Mouse (Mus musculus): ENCODE measurements around the gene Fbxo9. TPM values are rescaled to one million over a fixed set of nuclear protein-coding genes. Genes with fewer than 3 reads are reported as not detected.

The Fbxo9 gene
- polyA plus RNA-seq, 1 experiment from 2014 or later, result 56.9 TPM

DNA sequence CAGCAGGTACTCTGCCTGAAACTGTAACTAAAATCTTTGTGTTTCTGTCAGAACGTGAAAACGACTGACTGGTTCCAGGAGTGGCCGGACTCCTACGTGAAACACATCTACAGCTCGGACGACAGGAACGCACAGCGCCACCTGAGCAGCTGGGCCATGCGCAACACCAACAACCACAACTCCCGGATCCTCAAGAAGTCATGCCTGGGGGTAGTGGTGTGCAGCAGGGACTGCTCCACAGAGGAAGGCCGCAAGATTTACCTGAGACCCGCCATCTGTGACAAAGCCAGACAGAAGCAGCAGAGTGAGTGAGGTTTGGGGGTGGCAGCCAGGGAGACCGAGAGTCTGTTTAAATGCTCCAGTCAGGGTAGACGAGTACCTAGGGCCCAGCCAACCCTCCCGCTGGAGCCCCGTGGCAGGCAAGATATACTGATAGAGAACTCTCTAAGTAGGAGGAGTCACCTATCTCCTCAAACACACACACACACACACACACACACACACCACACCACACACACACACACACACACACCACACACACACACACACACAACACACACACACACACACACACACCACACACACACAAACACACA, 49.2 kb downstream of the Fbxo9 start:
- Histone ChIP-seq H3K9ac (replicated peaks; ENCODE audit: low read depth, low read length) (no peak overlapping the region), H3K27me3 (replicated peaks; ENCODE audit: control insufficient read depth, insufficient read depth, low read length) (no peaks in the 10 kb centered on the region), H3K4me2 (ENCODE audit: low read length) (no peak overlapping the region), H3K4me1 (replicated peaks; ENCODE audit: control insufficient read depth, insufficient read depth, low read length) (no peaks in the 10 kb centered on the region), H3K27ac (ENCODE audit: low read length) (no peak overlapping the region), H3K36me3 (ENCODE audit: control insufficient read depth, insufficient read depth) (no peaks in the 10 kb centered on the region), H3K4me3 (replicated peaks; ENCODE audit: low read length) (no peak overlapping the region), H3K9me3 (ENCODE audit: control insufficient read depth, low read length) (no peaks in the 10 kb centered on the region)
- WGBS, result 87% methylated on average over 16 of the region's 16 CpGs
- no peak for ATAC-seq

DNA sequence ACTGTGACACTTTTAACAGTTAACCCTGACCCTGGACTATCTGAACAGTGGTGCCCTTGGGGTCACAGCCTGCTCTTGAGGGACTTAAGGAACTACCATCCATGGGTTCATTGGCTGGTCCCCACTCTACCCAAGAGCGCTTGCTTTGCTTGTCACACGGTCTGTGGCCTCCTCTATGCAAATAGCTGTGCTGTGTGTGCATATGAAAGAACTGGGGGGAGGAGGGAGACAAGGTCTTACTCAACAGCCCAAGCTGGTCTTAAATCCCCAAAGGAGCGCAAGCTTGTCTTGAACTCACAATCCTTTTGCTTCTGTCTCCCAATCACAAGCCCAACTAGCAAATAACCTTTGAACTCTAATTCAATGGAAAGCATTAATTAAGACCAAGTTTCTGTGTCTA, 54.6 kb downstream of the Fbxo9 start:
- no peaks in the 10 kb centered on the region for H3K4me1 ChIP-seq (replicated peaks; ENCODE audit: control insufficient read depth, insufficient read depth, low read length)
- no peak overlapping the region for H3K9ac ChIP-seq (replicated peaks; ENCODE audit: low read depth, low read length)
- H3K36me3 ChIP-seq (ENCODE audit: control insufficient read depth, insufficient read depth), result no peaks in the 10 kb centered on the region
- WGBS, result 71% methylated on average over 3 of the region's 3 CpGs
- no peak overlapping the region for H3K4me3 ChIP-seq (replicated peaks; ENCODE audit: low read length)
- H3K27me3 ChIP-seq (replicated peaks; ENCODE audit: control insufficient read depth, insufficient read depth, low read length), result no peaks in the 10 kb centered on the region
- H3K27ac ChIP-seq (ENCODE audit: low read length), result no peak overlapping the region
- H3K4me2 ChIP-seq (ENCODE audit: low read length), result no peak overlapping the region
- ATAC-seq, result no peak
- H3K9me3 ChIP-seq (ENCODE audit: control insufficient read depth, low read length), result no peaks in the 10 kb centered on the region

DNA sequence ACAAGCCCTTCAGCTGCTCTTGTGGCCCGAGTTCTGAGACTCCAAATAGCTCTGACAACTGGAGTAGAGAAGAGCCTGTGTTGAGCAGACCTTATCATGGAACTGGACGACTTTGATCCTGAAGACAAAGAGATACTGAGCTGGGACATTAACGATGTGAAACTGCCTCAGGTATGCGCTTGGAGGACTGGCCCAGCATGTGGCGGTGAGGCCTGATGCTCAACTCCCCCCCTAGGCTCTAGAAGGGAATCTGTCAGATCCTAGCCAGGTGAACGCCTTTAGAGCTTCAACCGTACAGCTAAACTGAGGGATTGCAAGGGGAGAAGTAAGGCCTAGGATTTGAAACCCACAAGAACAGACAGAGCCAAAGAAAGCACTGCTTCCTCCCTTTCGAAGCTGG, 55.0 kb downstream of the Fbxo9 start:
- Histone ChIP-seq H3K4me3 (replicated peaks; ENCODE audit: low read length) (no peak overlapping the region), H3K9ac (replicated peaks; ENCODE audit: low read depth, low read length) (no peak overlapping the region), H3K4me1 (replicated peaks; ENCODE audit: control insufficient read depth, insufficient read depth, low read length) (no peaks in the 10 kb centered on the region), H3K9me3 (ENCODE audit: control insufficient read depth, low read length) (no peaks in the 10 kb centered on the region), H3K27me3 (replicated peaks; ENCODE audit: control insufficient read depth, insufficient read depth, low read length) (no peaks in the 10 kb centered on the region), H3K4me2 (ENCODE audit: low read length) (no peak overlapping the region), H3K36me3 (ENCODE audit: control insufficient read depth, insufficient read depth) (no peaks in the 10 kb centered on the region), H3K27ac (ENCODE audit: low read length) (no peak overlapping the region)
- no peak for ATAC-seq
- 72% methylated on average over 8 of the region's 8 CpGs for WGBS

DNA sequence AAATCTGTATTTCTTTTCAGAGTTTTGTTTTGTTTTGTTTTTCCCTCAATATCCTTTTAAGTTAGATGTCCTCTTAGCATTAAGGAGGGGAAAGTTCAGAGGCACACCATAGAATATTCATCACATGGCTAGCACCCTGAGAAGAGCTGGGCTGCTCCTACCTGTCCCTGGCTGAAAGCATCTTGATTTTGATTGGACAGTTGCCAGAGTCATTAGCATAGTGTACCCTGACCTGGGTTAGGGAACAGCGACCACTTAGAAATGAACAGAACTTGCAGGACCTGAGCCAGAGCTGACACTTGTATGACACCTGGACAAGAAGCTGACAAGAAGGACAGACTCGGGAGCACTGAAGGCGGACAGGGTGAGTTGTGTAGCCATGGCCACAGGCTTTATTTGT, 57.2 kb downstream of the Fbxo9 start, which contains the start of gene Gcm1:
TSS of gene Gcm1 (plus strand) at position 248 of the 400 bp plus-strand sequence.
- ATAC-seq, result no peak
- 54% methylated on average over 3 of the region's 3 CpGs for WGBS
- Histone ChIP-seq H3K27ac (ENCODE audit: low read length) (no peak within 1 kb of the TSS), H3K36me3 (ENCODE audit: control insufficient read depth, insufficient read depth) (no peaks in the 10 kb centered on the region), H3K4me1 (replicated peaks; ENCODE audit: control insufficient read depth, insufficient read depth, low read length) (no peaks in the 10 kb centered on the region), H3K9me3 (ENCODE audit: control insufficient read depth, low read length) (no peaks in the 10 kb centered on the region), H3K4me3 (replicated peaks; ENCODE audit: low read length) (no peak within 1 kb of the TSS), H3K9ac (replicated peaks; ENCODE audit: low read depth, low read length) (no peak within 1 kb of the TSS), H3K4me2 (ENCODE audit: low read length) (no peak within 1 kb of the TSS), H3K27me3 (replicated peaks; ENCODE audit: control insufficient read depth, insufficient read depth, low read length) (no peaks in the 10 kb centered on the region)

DNA sequence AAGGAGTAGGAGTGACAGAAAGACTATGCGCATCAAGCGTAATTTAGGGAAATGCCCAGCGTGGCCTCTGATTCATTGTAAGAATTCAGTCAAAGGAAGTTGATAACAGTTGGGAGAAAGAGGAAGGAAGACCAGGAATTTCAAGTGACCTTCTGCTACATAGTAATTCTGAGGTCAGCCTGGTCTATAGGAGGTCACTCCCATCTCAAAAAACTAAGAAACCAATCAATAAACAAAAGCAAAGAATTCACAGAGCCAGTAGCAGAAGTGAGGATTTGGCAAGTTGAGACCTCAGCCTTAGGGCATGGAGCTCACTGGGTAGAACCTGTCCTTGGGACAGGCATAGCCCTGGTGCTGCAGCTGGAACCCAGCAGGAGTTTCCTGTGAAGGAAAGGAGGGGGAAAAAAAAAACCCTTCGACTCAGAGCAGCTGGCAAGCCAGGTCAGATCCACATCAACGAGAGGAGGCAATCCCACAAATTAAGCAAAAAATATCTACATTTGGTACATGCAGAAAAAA, 58.4 kb downstream of the Fbxo9 start:
- H3K4me1 ChIP-seq (replicated peaks; ENCODE audit: control insufficient read depth, insufficient read depth, low read length), result no peaks in the 10 kb centered on the region
- 66% methylated on average over 5 of the region's 5 CpGs for WGBS
- H3K9ac ChIP-seq (replicated peaks; ENCODE audit: low read depth, low read length), result no peak overlapping the region
- H3K9me3 ChIP-seq (ENCODE audit: control insufficient read depth, low read length), result no peaks in the 10 kb centered on the region
- no peaks in the 10 kb centered on the region for H3K27me3 ChIP-seq (replicated peaks; ENCODE audit: control insufficient read depth, insufficient read depth, low read length)
- H3K4me2 ChIP-seq (ENCODE audit: low read length), result no peak overlapping the region
- no peak for ATAC-seq
- H3K4me3 ChIP-seq (replicated peaks; ENCODE audit: low read length), result no peak overlapping the region
- H3K36me3 ChIP-seq (ENCODE audit: control insufficient read depth, insufficient read depth), result no peaks in the 10 kb centered on the region
- H3K27ac ChIP-seq (ENCODE audit: low read length), result no peak overlapping the region

DNA sequence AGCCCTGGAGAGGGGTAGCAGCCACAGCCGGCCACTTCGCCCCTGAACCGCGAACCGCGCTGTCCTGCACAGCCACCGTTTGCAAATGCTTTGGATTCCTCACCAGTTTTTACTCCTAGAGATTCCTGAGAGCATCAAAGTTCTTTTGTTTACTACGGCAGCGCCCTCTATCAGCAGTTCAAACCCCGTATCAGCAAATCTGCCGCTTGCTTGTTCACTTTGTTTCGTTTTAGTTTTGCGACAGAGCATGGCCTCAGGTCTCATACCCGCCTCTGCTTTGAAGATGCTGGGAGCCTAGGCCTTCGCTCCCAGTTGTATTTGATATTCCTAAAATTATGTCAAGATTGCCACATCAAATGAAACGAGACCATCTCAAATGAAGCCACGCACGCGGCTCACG, 62.1 kb downstream of the Fbxo9 start:
- 59% methylated on average over 20 of the region's 20 CpGs for WGBS
- no peak overlapping the region for H3K4me3 ChIP-seq (replicated peaks; ENCODE audit: low read length)

DNA sequence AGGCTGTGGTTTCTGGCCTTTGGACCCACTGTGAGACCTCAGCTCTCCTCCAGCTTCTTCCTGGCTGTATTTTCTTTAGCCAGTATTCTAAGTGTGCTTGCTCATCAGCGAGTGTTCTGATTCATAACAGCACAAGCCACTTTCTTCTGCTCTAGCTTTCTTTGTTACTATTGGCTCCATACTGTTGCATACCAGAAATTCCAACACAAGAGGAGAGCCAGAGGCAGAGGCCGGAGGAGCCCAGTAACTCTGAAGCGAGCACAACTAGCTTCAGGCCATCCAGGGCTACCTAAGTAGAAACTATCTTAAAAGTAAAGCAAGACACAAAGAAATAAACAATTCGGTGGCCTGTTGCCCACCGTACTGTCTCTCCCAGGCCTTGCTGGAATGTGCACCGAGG, 63.7 kb downstream of the Fbxo9 start:
- Histone ChIP-seq H3K4me2 (ENCODE audit: low read length) (no peak overlapping the region), H3K27me3 (replicated peaks; ENCODE audit: control insufficient read depth, insufficient read depth, low read length) (no peaks in the 10 kb centered on the region), H3K27ac (ENCODE audit: low read length) (no peak overlapping the region), H3K4me1 (replicated peaks; ENCODE audit: control insufficient read depth, insufficient read depth, low read length) (no peaks in the 10 kb centered on the region), H3K9me3 (ENCODE audit: control insufficient read depth, low read length) (no peaks in the 10 kb centered on the region), H3K4me3 (replicated peaks; ENCODE audit: low read length) (no peak overlapping the region), H3K36me3 (ENCODE audit: control insufficient read depth, insufficient read depth) (no peaks in the 10 kb centered on the region), H3K9ac (replicated peaks; ENCODE audit: low read depth, low read length) (no peak overlapping the region)
- no peak for ATAC-seq
- 72% methylated on average over 6 of the region's 6 CpGs for WGBS

More for the DNA sequence above, 62.1 kb downstream of the Fbxo9 start:
- no peak overlapping the region for H3K9ac ChIP-seq (replicated peaks; ENCODE audit: low read depth, low read length)
- no peaks in the 10 kb centered on the region for H3K36me3 ChIP-seq (ENCODE audit: control insufficient read depth, insufficient read depth)
- no peak overlapping the region for H3K27ac ChIP-seq (ENCODE audit: low read length)
- no peaks in the 10 kb centered on the region for H3K9me3 ChIP-seq (ENCODE audit: control insufficient read depth, low read length)
- no peak overlapping the region for H3K4me2 ChIP-seq (ENCODE audit: low read length)
- H3K4me1 ChIP-seq (replicated peaks; ENCODE audit: control insufficient read depth, insufficient read depth, low read length), result no peaks in the 10 kb centered on the region
- no peaks in the 10 kb centered on the region for H3K27me3 ChIP-seq (replicated peaks; ENCODE audit: control insufficient read depth, insufficient read depth, low read length)
- no peak for ATAC-seq

DNA sequence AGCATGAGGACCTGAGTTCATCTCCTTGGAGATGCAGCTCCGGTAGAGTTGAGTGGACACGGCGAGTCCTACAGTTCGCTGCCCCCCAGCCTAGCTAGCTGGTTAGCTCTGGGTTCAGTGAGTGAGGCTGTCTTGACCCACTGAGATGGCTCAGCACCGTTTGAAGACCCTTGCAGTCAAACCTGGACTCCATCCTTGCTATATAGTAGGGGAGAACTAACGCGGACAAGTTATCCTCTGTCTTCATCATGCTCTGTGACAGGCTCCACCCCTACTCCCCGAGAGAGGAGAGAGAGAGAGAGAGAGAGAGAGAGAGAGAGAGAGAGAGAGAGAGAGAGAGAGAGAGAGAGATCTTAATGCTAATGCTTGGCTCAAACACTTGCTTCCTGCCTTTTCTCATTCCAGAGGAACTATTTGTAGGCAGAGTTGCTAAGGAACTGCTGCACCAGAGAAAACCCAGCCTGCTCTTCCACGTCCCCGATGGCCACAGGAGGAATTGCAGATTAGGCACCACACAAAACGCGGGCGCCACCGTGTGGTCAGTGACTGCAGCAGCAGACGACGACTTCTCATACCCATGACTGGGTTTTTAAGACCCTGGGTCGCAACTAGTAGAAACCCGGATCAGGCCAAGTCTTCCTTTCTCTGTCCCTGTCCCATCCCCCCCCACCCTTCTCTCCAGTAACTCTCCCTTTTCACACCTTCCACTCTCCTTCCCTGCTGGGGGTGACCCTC, 69.9 kb downstream of the Fbxo9 start:
- no peak overlapping the region for H3K27ac ChIP-seq (ENCODE audit: low read length)
- no peak overlapping the region for H3K4me2 ChIP-seq (ENCODE audit: low read length)
- H3K27me3 ChIP-seq (replicated peaks; ENCODE audit: control insufficient read depth, insufficient read depth, low read length), result no peaks in the 10 kb centered on the region
- H3K4me1 ChIP-seq (replicated peaks; ENCODE audit: control insufficient read depth, insufficient read depth, low read length), result no peaks in the 10 kb centered on the region
- 40% methylated on average over 18 of the region's 18 CpGs for WGBS
- H3K36me3 ChIP-seq (ENCODE audit: control insufficient read depth, insufficient read depth), result no peaks in the 10 kb centered on the region
- no peak overlapping the region for H3K4me3 ChIP-seq (replicated peaks; ENCODE audit: low read length)
- H3K9ac ChIP-seq (replicated peaks; ENCODE audit: low read depth, low read length), result no peak overlapping the region
- peak; percentile 70 for ATAC-seq
- H3K9me3 ChIP-seq (ENCODE audit: control insufficient read depth, low read length), result no peaks in the 10 kb centered on the region

DNA sequence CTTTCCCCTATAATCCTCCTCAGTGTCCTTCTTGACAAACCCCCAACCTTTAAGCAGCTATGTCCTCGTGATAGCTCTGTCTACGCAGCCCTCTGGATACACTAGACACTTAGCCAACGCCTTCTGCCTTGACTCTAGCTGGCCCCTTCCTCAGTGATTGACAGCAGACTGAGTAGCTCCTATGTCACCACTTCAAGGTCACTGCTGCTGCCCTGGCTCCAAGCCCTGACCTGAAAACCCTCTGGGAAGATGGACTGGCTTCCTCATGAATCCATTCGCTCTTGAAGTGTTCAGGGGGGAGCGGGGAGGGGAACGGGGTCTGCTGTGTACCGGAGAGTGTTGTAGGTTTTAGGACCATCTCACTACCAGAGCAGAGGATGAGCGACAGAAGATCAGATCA, 73.0 kb downstream of the Fbxo9 start:
- Histone ChIP-seq H3K4me2 (ENCODE audit: low read length) (no peak overlapping the region), H3K27me3 (replicated peaks; ENCODE audit: control insufficient read depth, insufficient read depth, low read length) (no peaks in the 10 kb centered on the region), H3K27ac (ENCODE audit: low read length) (no peak overlapping the region), H3K4me1 (replicated peaks; ENCODE audit: control insufficient read depth, insufficient read depth, low read length) (no peaks in the 10 kb centered on the region), H3K36me3 (ENCODE audit: control insufficient read depth, insufficient read depth) (no peaks in the 10 kb centered on the region), H3K9ac (replicated peaks; ENCODE audit: low read depth, low read length) (no peak overlapping the region), H3K4me3 (replicated peaks; ENCODE audit: low read length) (no peak overlapping the region), H3K9me3 (ENCODE audit: control insufficient read depth, low read length) (no peaks in the 10 kb centered on the region)
- no peak for ATAC-seq
- 83% methylated on average over 8 of the region's 8 CpGs for WGBS

Data from forebrain, embryonic 16.5 days (tissue).